Mouse (Mus musculus) lung, adult 10 weeks (tissue): ENCODE measurements around the gene Sod3. TPM values are rescaled to one million over a fixed set of nuclear protein-coding genes. Genes with fewer than 3 reads are reported as not detected.

Experiments used
- polyA plus RNA-seq: library from polyadenylated mRNA; stranded (reverse); fragments of 350-450 nt; fragmentation: Illumina TruSeq; extraction: RNeasy Lipid Tissue Mini Kit (QIAGEN cat#74804); gene quantifications from one replicate; pipeline ENCODE4 v1.2.3, GENCODE M21; 2014; ENCODE audit warnings: low read depth, low replicate concordance; ENCODE audit not compliant: insufficient read depth

Sod3 gene
- 105 TPM for polyA plus RNA-seq

DNA sequence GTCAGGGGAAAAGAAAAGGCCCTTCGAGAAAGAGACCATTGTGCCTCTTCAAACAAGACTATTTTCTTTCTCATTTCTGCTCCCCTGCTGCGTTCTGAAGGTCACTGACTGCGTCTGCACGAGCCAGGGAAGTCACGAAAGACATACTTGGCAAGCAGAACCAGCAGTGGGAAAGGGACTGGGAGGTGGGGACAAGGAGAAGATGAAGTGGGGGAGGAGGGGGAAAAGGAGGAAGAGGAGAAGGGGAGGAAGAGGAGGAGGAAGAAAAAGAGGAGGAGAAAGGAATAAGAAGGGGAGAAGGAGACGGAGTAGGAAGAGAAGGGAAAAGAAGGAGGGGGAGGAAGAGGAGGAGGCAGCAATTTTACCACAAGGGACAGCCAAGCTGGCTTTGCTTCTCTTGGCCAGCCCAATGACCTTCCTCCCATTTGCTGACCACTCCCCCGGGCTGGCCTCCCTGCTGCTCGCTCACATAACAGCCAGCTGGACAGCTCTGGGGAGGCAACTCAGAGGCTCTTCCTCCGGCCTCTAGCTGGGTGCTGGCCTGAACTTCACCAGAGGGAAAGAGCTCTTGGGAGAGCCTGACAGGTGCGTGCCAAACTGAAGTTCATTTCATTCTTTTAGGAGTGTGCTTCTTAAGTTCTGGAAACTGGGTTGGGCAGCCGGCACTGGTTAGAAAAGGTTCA lies at the start of gene Sod3:
Gene Sod3, plus strand, starts transcription at position 324 of the 683 bp plus-strand sequence.

Other genes with a start within 250 kb of the Sod3 start
- 47.5 TPM for gene Dhx15, start 173.3 kb upstream of the Sod3 start, polyA plus RNA-seq
- gene Ccdc149, start 107.7 kb downstream of the Sod3 start, polyA plus RNA-seq: 3.3 TPM
- 1.9 TPM for gene Lgi2, start 202.7 kb downstream of the Sod3 start, polyA plus RNA-seq